Mouse (Mus musculus) thymus, adult 2 months (tissue): ENCODE results near the gene Psmc1. TPM values are rescaled to one million over a fixed set of nuclear protein-coding genes. Genes with fewer than 3 reads are reported as not detected.

Experiments
- DNase-seq: peaks from one replicate; pipeline ENCODE4 v3.0.0; 2021
- H3K27ac ChIP-seq: fragments of 200-500 bp; 2 replicates; pipeline ENCODE4 v1.5.1; 2012; ENCODE audit warnings: low read length, control low read depth; ENCODE audit not compliant: control insufficient read depth, insufficient read depth
- H3K27me3 ChIP-seq: fragments of 200-500 bp; 2 replicates; pipeline ENCODE4 v1.6.1; 2012; ENCODE audit warnings: mild to moderate bottlenecking, low read length, moderate library complexity, mixed read lengths; ENCODE audit not compliant: control insufficient read depth, insufficient read depth
- H3K36me3 ChIP-seq: fragments of 200-500 bp; 2 replicates; pipeline ENCODE4 v1.6.1; 2012; ENCODE audit warnings: mild to moderate bottlenecking, low read length, moderate library complexity; ENCODE audit not compliant: control insufficient read depth, insufficient read depth
- H3K4me1 ChIP-seq: fragments of 200-500 bp; replicated peaks from 2 replicates; pipeline ENCODE4 v1.6.1; 2012; ENCODE audit warnings: low read length; ENCODE audit not compliant: control insufficient read depth, insufficient read depth
- H3K4me3 ChIP-seq: fragments of 200-500 bp; 2 replicates; pipeline ENCODE4 v1.5.1; 2012; ENCODE audit warnings: mild to moderate bottlenecking, low read length, control low read depth, moderate library complexity; ENCODE audit not compliant: control insufficient read depth, insufficient read depth
- CTCF ChIP-seq: fragments of 200-500 bp; IDR thresholded peaks from 2 replicates; pipeline ENCODE4 v1.5.1; 2012; ENCODE audit warnings: mild to moderate bottlenecking, control low read depth, low read length, moderate library complexity, borderline replicate concordance; ENCODE audit not compliant: control insufficient read depth, poor library complexity, insufficient read depth; ENCODE audit errors: extremely low read depth
- POLR2A ChIP-seq: fragments of 200-500 bp; IDR thresholded peaks from 2 replicates; pipeline ENCODE4 v1.6.1; 2012; ENCODE audit warnings: mild to moderate bottlenecking, low read length, control low read depth, moderate library complexity; ENCODE audit not compliant: control insufficient read depth, poor library complexity, insufficient read depth; ENCODE audit errors: extremely low read depth
- WGBS: fragments of 180-500 bp; shearing (Covaris S2); methylation state at CpG from one replicate; pipeline ENCODE4 v1.1.7; 2018; 5-methylcytosine and 5-hydroxymethylcytosine counted together
- polyA plus RNA-seq: library from polyadenylated mRNA; depleted of rRNA; stranded (reverse); fragments of >200 nt; gene quantifications from 2 replicates; pipeline ENCODE4 v1.2.3, GENCODE M21; 2012

Psmc1 gene
- polyA plus RNA-seq, 1 experiment, result 45.3 TPM

DNA sequence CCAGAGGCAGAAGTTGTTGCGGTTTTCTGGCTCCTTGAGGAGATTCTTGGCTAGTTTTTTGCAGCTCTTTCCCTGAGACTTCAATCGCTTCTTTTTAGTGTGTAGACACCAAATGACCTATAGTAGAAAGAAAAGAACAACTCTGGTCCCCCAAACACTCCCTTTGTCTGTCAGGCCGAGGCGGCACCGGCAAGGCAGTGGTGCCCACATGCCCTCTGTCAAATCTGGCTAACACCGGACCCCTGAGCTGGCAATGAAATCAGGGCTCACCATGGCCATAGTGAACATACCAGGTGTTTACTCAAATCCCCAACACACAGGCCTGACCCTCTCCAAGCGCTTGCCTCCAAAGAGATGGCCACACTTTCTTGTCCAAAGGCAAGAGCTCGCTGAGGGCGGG is 21.2 kb downstream of the Psmc1 start:
- Histone ChIP-seq H3K4me3 (no peak overlapping the region), H3K4me1 (no peaks in the 10 kb centered on the region), H3K36me3 (peaks cover 46% of the 10 kb centered on the region), H3K27ac (no peak overlapping the region), H3K27me3 (no peaks in the 10 kb centered on the region)
- WGBS, result 97% methylated on average over 9 of the region's 9 CpGs
- TF ChIP-seq POLR2A (no peak), CTCF (no peak)
- no peak for DNase-seq

DNA sequence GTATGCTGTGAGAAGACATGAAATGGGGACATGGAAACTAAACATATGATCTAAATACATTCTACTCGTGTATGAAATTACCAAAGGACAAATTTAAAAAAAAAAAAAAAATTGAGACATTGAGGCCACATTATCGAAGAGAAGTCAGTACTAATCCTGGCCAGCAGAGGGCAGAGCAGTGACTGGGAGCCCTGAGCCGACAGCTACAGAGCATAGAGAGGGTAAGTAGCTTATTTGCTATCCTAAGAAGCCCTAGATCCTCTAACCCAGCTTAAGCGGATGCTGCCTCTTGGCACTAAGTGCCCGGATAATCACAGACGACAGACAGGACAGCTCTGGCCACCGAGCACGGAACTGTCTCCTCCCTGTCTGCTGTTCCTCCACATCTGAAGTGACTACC is 21.7 kb downstream of the Psmc1 start:
- no peaks in the 10 kb centered on the region for H3K4me1 ChIP-seq
- peaks cover 51% of the 10 kb centered on the region for H3K36me3 ChIP-seq
- TF ChIP-seq CTCF, result peak; percentile 22; the same call in 1 of the 2 replicates
- no peak for TF ChIP-seq POLR2A
- 57% methylated on average over 8 of the region's 8 CpGs for WGBS
- no peak overlapping the region for H3K4me3 ChIP-seq
- DNase-seq, result peak; percentile 60
- no peak overlapping the region for H3K27ac ChIP-seq
- no peaks in the 10 kb centered on the region for H3K27me3 ChIP-seq

DNA sequence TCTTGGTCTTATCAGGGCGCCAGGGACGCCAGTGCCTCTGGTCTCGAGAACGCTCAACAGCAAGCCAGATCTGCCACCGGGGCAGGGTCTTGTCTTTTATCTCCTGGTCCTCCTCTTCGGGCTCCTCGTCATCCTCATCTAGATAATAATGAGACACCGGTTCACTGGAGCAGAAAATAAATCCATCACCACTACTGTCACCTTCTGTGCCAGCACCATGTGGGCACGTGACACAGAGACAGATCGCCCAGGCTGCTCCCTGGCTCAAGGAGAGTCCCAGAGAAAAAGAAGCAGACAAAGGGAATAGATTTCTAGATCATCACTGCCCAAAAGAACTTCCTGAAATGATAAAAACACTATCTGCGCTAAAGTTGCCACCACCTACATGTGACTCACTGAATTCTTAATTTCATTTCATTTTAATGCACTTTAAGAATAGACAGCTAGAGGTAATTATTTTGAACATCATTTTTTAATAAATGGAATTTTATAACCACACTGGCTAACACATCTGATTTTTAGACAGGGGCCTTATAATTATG is 24.5 kb downstream of the Psmc1 start:
- peaks cover 65% of the 10 kb centered on the region for H3K36me3 ChIP-seq
- H3K4me3 ChIP-seq, result no peak overlapping the region
- DNase-seq, result no peak
- TF ChIP-seq POLR2A (no peak), CTCF (no peak)
- no peaks in the 10 kb centered on the region for H3K27me3 ChIP-seq
- H3K27ac ChIP-seq, result no peak overlapping the region
- WGBS, result 96% methylated on average over 11 of the region's 11 CpGs
- H3K4me1 ChIP-seq, result no peaks in the 10 kb centered on the region

DNA sequence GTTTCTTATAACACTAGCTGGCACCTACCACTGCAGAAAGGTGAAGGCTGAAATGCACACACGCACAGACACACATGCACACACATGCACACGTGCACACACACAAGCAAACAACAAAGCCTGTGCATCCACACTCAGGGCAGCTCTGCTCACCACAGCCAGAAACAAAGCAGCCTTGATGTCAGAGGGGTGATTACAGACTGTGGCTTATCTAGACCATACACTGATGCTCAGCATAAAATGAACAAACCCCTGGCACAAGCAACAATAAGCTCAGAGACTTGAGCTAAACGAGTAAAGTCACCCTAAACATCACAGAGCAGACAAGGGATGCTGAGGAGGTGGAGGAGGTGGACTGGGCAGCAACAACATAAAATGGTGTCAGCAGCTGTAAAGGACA is 25.2 kb downstream of the Psmc1 start:
- Histone ChIP-seq H3K27me3 (no peaks in the 10 kb centered on the region), H3K4me3 (no peak overlapping the region), H3K4me1 (no peaks in the 10 kb centered on the region), H3K27ac (no peak overlapping the region), H3K36me3 (peaks cover 66% of the 10 kb centered on the region)
- TF ChIP-seq POLR2A (no peak), CTCF (no peak)
- no peak for DNase-seq
- 93% methylated on average over 3 of the region's 3 CpGs for WGBS

DNA sequence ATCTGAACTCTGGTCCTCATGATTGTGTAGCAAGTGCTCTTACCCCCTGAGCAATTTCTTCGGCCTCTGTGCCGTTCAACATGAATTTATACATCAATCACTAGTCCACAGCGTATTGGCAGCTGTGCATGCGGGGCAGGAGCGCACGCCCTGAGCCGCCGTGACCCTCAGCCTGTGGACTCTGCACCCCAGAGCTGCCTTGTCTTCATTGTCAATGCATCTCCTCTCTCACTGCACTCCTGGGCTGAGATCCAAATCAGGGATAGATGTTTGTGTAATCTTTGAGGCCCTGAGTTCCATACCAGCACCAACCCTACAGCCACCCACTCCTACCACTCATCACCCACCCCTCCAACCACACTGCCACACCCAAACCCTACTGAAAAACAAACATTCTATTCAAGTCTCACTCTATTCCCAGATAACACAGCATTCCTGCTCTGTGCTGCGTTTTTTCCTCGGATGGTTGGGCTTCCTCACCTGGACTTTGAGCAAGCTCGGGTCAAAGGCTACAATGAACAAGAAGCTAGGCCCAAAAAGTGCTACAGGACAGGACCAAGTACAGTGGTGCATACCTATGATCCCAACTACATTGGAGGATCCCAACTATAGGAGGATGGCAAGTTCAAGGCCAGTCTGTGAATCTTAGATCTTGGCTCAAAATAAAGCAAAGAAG is 33.0 kb downstream of the Psmc1 start:
- peaks cover 84% of the 10 kb centered on the region for H3K36me3 ChIP-seq
- DNase-seq, result no peak
- TF ChIP-seq POLR2A, result no peak
- TF ChIP-seq CTCF, result no peak
- no peaks in the 10 kb centered on the region for H3K4me1 ChIP-seq
- no peak overlapping the region for H3K4me3 ChIP-seq
- no peak overlapping the region for H3K27ac ChIP-seq
- no peaks in the 10 kb centered on the region for H3K27me3 ChIP-seq
- WGBS, result 96% methylated on average over 11 of the region's 11 CpGs

DNA sequence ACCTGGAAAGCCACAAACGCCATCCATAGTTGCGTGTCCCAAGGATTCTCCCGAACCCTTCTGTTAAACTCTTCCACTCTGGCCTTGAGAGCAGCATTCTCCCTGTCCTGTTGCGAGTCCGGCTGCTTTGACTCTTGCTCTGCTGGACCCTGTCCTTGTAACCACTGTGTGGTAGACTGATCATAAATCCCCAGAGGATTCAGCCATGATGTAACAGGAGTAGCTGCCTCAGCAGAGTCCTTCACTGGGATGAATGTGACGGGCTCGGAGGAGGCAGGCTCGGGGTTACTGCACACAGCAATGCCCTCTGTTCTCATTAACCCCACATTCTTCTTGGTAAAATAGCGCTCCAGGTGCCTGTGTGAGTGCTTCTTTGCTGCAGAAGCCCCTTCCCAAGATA is 33.8 kb downstream of the Psmc1 start:
- Histone ChIP-seq H3K27me3 (no peaks in the 10 kb centered on the region), H3K4me3 (no peak overlapping the region), H3K4me1 (no peaks in the 10 kb centered on the region), H3K36me3 (peaks cover 82% of the 10 kb centered on the region), H3K27ac (no peak overlapping the region)
- WGBS, result 96% methylated on average over 9 of the region's 9 CpGs
- TF ChIP-seq POLR2A, result no peak
- DNase-seq, result no peak

DNA sequence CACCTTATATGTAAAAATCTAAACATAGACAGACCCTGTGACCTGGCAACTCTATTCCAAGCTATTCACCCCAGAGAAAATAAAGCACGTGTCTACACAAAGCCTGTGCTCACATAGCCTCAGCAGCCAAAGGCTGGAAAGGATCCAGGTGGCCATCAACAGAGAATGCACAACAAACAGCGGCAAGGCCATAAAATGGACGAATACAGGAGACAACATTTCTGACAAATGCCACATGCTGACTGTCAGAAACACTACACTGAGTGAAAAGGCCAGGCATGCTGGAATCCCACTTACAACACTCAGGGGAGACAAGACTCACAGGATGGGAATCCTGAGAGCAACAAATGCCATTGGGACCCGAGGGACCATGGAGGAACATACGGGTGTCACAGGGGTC is 34.3 kb downstream of the Psmc1 start:
- H3K4me3 ChIP-seq, result no peak overlapping the region
- TF ChIP-seq CTCF (no peak), POLR2A (no peak)
- H3K4me1 ChIP-seq, result no peaks in the 10 kb centered on the region
- H3K27ac ChIP-seq, result no peak overlapping the region
- H3K27me3 ChIP-seq, result no peaks in the 10 kb centered on the region
- no peak for DNase-seq
- peaks cover 82% of the 10 kb centered on the region for H3K36me3 ChIP-seq
- WGBS, result 98% methylated on average over 5 of the region's 5 CpGs
